Mouse (Mus musculus): ENCODE measurements around the gene Kcnj10. TPM values are rescaled to one million over a fixed set of nuclear protein-coding genes. Genes with fewer than 3 reads are reported as not detected.

Gene Kcnj10
- polyA plus RNA-seq, 1 experiment from 2014 or later: 0.93 TPM

- WGBS: 24% methylated on average over 94 of the region's 94 CpGs
- no peak overlapping the region for H3K27ac ChIP-seq
- peaks cover 50% of the 10 kb centered on the region for H3K27me3 ChIP-seq
- ATAC-seq (ENCODE audit: low FRiP score): peak; percentile 30
- H3K9me3 ChIP-seq: no peaks in the 10 kb centered on the region
- H3K4me1 ChIP-seq: peaks cover 51% of the 10 kb centered on the region
- H3K36me3 ChIP-seq (replicated peaks): peaks cover 8% of the 10 kb centered on the region
- H3K4me2 ChIP-seq: peak overlapping the region; percentile 82
- H3K4me3 ChIP-seq (replicated peaks): peak overlapping the region; percentile 46
- peak overlapping the region; percentile 46; the same call in 1 of the 2 replicates for H3K9ac ChIP-seq
These were observed 15.1 kb upstream of the Kcnj10 start for GRCm38 (mm10) chr1:172325680-172326535.

- H3K9me3 ChIP-seq: no peaks in the 10 kb centered on the region
- WGBS: 63% methylated on average over 11 of the region's 11 CpGs
- H3K9ac ChIP-seq: no peak overlapping the region; the same call in 1 of the 2 replicates
- peak overlapping the region; percentile 82 for H3K4me2 ChIP-seq
- 0 out of 2 replicates have a peak, but pooled peaks cover under 1% of the 10 kb centered on the region for H3K36me3 ChIP-seq (replicated peaks)
- peaks cover 45% of the 10 kb centered on the region for H3K4me1 ChIP-seq
- ATAC-seq (ENCODE audit: low FRiP score): no peak
- no peak overlapping the region for H3K27ac ChIP-seq
- peak overlapping the region; percentile 46 for H3K4me3 ChIP-seq (replicated peaks)
- H3K27me3 ChIP-seq: peaks cover 50% of the 10 kb centered on the region
These were observed 14.3 kb upstream of the Kcnj10 start for GRCm38 (mm10) chr1:172326684-172327083.

GRCm38 (mm10) chr1:172327206-172328001 lies 13.6 kb upstream of the Kcnj10 start:
- H3K27me3 ChIP-seq: peaks cover 50% of the 10 kb centered on the region
- H3K4me1 ChIP-seq: peaks cover 41% of the 10 kb centered on the region
- no peak for ATAC-seq (ENCODE audit: low FRiP score)

GRCm38 (mm10) chr1:172328041-172328440 lies 13.0 kb upstream of the Kcnj10 start:
- Histone ChIP-seq H3K4me2 (no peak overlapping the region), H3K9me3 (no peaks in the 10 kb centered on the region), H3K36me3 (replicated peaks) (no peaks in the 10 kb centered on the region), H3K9ac (no peak overlapping the region), H3K4me3 (replicated peaks) (no peak overlapping the region), H3K27me3 (peaks cover 55% of the 10 kb centered on the region), H3K4me1 (peaks cover 35% of the 10 kb centered on the region), H3K27ac (no peak overlapping the region)
- ATAC-seq (ENCODE audit: low FRiP score): no peak
- 88% methylated on average over 3 of the region's 3 CpGs for WGBS

More at GRCm38 (mm10) chr1:172327206-172328001, 13.6 kb upstream of the Kcnj10 start:
- 93% methylated on average over 16 of the region's 16 CpGs for WGBS
- Histone ChIP-seq H3K4me2 (no peak overlapping the region), H3K27ac (no peak overlapping the region), H3K9me3 (no peaks in the 10 kb centered on the region), H3K36me3 (replicated peaks) (no peaks in the 10 kb centered on the region), H3K4me3 (replicated peaks) (no peak overlapping the region), H3K9ac (no peak overlapping the region)

GRCm38 (mm10) chr1:172328461-172328860 lies 12.5 kb upstream of the Kcnj10 start:
- Histone ChIP-seq H3K9me3 (no peaks in the 10 kb centered on the region), H3K36me3 (replicated peaks) (no peaks in the 10 kb centered on the region), H3K27me3 (peaks cover 59% of the 10 kb centered on the region), H3K27ac (no peak overlapping the region), H3K4me3 (replicated peaks) (no peak overlapping the region), H3K9ac (no peak overlapping the region), H3K4me1 (peaks cover 32% of the 10 kb centered on the region), H3K4me2 (peak overlapping the region; percentile 45)
- no peak for ATAC-seq (ENCODE audit: low FRiP score)
- WGBS: 83% methylated on average over 7 of the region's 7 CpGs

GRCm38 (mm10) chr1:172329131-172329530 lies 11.9 kb upstream of the Kcnj10 start, which contains the start of gene Kcnj9:
Gene Kcnj9 (minus strand): TSS chr1:172329318.
- Histone ChIP-seq H3K36me3 (replicated peaks) (no peaks in the 10 kb centered on the region), H3K9ac (0 out of 2 replicates have a peak within 1 kb of the TSS, but pooled peaks have one; percentile 13), H3K27me3 (peaks cover 55% of the 10 kb centered on the region), H3K4me2 (peak within 1 kb of the TSS; percentile 45), H3K9me3 (no peaks in the 10 kb centered on the region), H3K4me3 (replicated peaks) (peak within 1 kb of the TSS; percentile 25), H3K4me1 (peaks cover 30% of the 10 kb centered on the region), H3K27ac (no peak within 1 kb of the TSS)
- WGBS: 28% methylated on average over 9 of the region's 9 CpGs
- peak; percentile 87 for ATAC-seq (ENCODE audit: low FRiP score)

DNA sequence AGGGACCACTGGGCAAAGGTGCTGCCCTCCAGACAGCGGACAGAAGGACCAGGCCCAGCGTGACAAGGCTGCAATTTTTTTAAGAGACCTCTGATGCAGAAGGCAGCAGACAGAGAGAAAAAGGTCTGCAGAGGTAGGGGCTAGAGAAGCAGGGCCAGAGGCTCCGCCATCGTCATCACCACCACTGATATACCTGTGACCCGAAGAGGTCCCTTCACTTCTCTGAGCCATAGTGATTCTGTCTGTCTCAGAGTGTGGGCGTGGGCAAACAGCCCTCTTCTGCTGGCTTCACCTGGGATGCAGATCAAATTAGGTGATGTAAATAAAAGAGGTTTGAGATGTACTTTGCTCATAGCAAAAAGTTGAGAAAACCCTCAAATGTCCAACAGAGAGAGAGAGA lies 11.4 kb upstream of the Kcnj10 start:
- no peak overlapping the region for H3K4me3 ChIP-seq (replicated peaks)
- no peak overlapping the region for H3K27ac ChIP-seq
- H3K9ac ChIP-seq: 0 out of 2 replicates have a peak overlapping the region, but pooled peaks have one; percentile 13
- H3K4me2 ChIP-seq: peak overlapping the region; percentile 45
- peaks cover 25% of the 10 kb centered on the region for H3K4me1 ChIP-seq
- ATAC-seq (ENCODE audit: low FRiP score): 0 out of 2 replicates have a peak, but pooled peaks have one; percentile 0
- H3K9me3 ChIP-seq: no peaks in the 10 kb centered on the region
- H3K27me3 ChIP-seq: peaks cover 55% of the 10 kb centered on the region
- H3K36me3 ChIP-seq (replicated peaks): no peaks in the 10 kb centered on the region
- 73% methylated on average over 6 of the region's 6 CpGs for WGBS

DNA sequence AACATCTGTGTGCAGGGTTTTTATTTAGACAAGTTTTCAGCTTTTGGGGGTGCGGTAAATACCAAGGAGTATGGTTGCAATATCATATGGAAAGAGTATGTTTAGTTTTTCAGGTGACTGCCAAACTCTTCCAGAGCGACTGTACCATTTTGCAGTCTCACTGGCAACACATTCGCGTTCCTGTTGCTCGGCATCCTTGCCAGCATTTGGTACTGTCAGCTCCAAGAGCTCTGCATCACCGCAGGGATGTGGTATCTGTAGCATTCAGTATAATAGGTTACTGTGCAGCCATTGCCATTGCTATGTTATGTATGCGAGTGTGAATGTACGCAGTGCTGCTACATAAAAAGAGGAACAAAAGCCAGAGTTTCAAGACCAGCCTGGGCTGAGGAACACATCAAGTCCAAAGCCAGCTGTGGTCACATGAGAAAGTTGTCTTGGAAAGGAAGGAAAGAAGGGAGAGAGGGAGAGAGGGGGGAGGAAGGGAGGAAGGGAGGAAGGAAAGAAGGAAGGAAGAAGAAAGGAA lies 9.5 kb upstream of the Kcnj10 start:
- Histone ChIP-seq H3K9ac (no peak overlapping the region), H3K4me3 (replicated peaks) (no peak overlapping the region), H3K36me3 (replicated peaks) (no peaks in the 10 kb centered on the region), H3K27me3 (peaks cover 38% of the 10 kb centered on the region), H3K27ac (no peak overlapping the region), H3K4me1 (peaks cover 16% of the 10 kb centered on the region), H3K4me2 (no peak overlapping the region), H3K9me3 (no peaks in the 10 kb centered on the region)
- 69% methylated on average over 8 of the region's 8 CpGs for WGBS
- no peak for ATAC-seq (ENCODE audit: low FRiP score)

GRCm38 (mm10) chr1:172332925-172333324 lies 8.1 kb upstream of the Kcnj10 start:
- Histone ChIP-seq H3K36me3 (replicated peaks) (no peaks in the 10 kb centered on the region), H3K9ac (no peak overlapping the region), H3K4me3 (replicated peaks) (no peak overlapping the region), H3K9me3 (no peaks in the 10 kb centered on the region), H3K4me1 (peaks cover 16% of the 10 kb centered on the region), H3K27ac (no peak overlapping the region), H3K4me2 (no peak overlapping the region), H3K27me3 (peaks cover 24% of the 10 kb centered on the region)
- WGBS: 87% methylated on average over 2 of the region's 2 CpGs
- no peak for ATAC-seq (ENCODE audit: low FRiP score)

GRCm38 (mm10) chr1:172333512-172333911 lies 7.5 kb upstream of the Kcnj10 start:
- no peak for ATAC-seq (ENCODE audit: low FRiP score)
- H3K27me3 ChIP-seq: peaks cover 23% of the 10 kb centered on the region
- no peak overlapping the region for H3K4me2 ChIP-seq
- H3K4me1 ChIP-seq: peaks cover 16% of the 10 kb centered on the region
- no peak overlapping the region for H3K4me3 ChIP-seq (replicated peaks)
- no peak overlapping the region for H3K27ac ChIP-seq
- H3K36me3 ChIP-seq (replicated peaks): no peaks in the 10 kb centered on the region
- H3K9ac ChIP-seq: no peak overlapping the region; the same call in 1 of the 2 replicates
- no peaks in the 10 kb centered on the region for H3K9me3 ChIP-seq
- 13% methylated on average over 3 of the region's 3 CpGs for WGBS

DNA sequence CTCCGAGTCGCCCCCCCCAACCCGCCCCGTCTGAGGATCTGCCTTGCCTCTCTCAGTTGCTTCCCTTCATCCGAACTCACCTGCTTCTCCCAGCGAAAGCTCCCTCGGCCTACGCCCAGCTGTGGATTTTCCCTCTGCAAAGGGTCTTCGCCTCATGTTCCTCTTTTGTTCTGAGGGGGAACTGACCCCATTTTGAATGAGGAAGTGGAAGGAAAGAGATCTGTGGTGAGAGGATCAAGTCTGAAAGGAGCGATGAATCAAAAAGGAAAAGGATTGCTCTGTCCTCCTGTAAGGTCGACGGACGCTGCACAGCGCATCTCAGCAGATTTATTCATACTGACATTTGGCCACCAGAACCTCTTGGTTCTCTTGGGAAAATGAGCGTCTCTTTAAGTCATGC lies 5.2 kb upstream of the Kcnj10 start:
- Histone ChIP-seq H3K27ac (no peak overlapping the region), H3K9ac (no peak overlapping the region), H3K27me3 (peaks cover 18% of the 10 kb centered on the region), H3K4me2 (no peak overlapping the region), H3K4me3 (replicated peaks) (no peak overlapping the region), H3K9me3 (no peaks in the 10 kb centered on the region), H3K36me3 (replicated peaks) (no peaks in the 10 kb centered on the region), H3K4me1 (peaks cover 11% of the 10 kb centered on the region)
- no peak for ATAC-seq (ENCODE audit: low FRiP score)
- WGBS: 81% methylated on average over 15 of the region's 15 CpGs
